Mouse (Mus musculus) bone marrow macrophage, adult 2 months (primary cell): ENCODE results near the gene Phyhipl. TPM values are rescaled to one million over a fixed set of nuclear protein-coding genes. Genes with fewer than 3 reads are reported as not detected.

Experiments
- H3K27ac ChIP-seq: 2 replicates; pipeline ENCODE4 v1.5.1; 2012; ENCODE audit warnings: low read depth, low read length; ENCODE audit not compliant: insufficient read depth
- H3K4me1 ChIP-seq: 2 replicates; pipeline ENCODE4 v1.6.1; 2012; ENCODE audit warnings: low read length; ENCODE audit not compliant: control insufficient read depth, insufficient read depth
- H3K4me3 ChIP-seq: 2 replicates; pipeline ENCODE4 v1.5.1; 2012; ENCODE audit warnings: mild to moderate bottlenecking, low read length, moderate library complexity; ENCODE audit not compliant: insufficient read depth
- CTCF ChIP-seq: IDR thresholded peaks from 2 replicates; pipeline ENCODE4 v1.5.1; 2012; ENCODE audit warnings: low read depth, mild to moderate bottlenecking, low read length, moderate library complexity
- POLR2A ChIP-seq: IDR thresholded peaks from 2 replicates; pipeline ENCODE4 v1.6.1; 2012; ENCODE audit warnings: mild to moderate bottlenecking, low read depth, low read length, borderline replicate concordance
- polyA plus RNA-seq: library from polyadenylated mRNA; stranded (reverse); fragments of >200 nt; gene quantifications from 2 replicates; pipeline ENCODE4 v1.2.4, GENCODE M21; 2012; ENCODE audit not compliant: missing spikeins, insufficient read depth, insufficient read length

Phyhipl gene
- polyA plus RNA-seq, 1 experiment, result not detected

DNA sequence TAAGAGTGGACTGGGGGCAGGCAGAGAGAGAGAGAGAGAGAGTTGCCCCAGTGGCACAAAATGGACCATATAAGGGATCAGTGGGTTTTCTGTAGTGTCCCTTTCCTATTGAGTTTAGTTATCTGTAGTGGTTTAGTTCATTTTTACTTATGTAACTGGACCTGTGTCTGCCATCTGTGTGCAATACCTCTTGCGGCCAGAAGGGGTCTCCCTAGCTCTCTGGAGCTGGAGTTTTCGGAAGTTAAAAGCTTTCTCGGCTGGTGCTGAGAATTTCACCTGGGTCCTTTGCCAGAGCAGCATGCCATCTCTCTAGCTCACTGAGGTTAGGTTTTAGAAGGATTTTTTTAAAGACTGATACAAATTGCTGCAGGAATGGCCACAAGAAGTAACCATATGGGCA is 147.9 kb downstream of the Phyhipl start:
- Histone ChIP-seq H3K4me1 (no peaks in the 10 kb centered on the region), H3K27ac (no peak overlapping the region), H3K4me3 (no peak overlapping the region)
- TF ChIP-seq CTCF (0 out of 2 replicates have a peak, but pooled peaks have one; percentile 29), POLR2A (no peak)

Other genes starting within 250 kb of the Phyhipl start
- gene Fam13c, start 215.5 kb downstream of the Phyhipl start, polyA plus RNA-seq, result not detected in 2 replicates